Mouse (Mus musculus) megakaryocyte, embryonic 14.5 days (primary cell): ENCODE measurements at regions not wholly inside any gene's neighbourhood (a gene's known extent, or its start where the extent isn't known, plus 50 kb on each side); places are given as distances from the start of the nearest gene placed in this dataset.

Source experiments
- H3K27me3 ChIP-seq: replicated peaks from 2 replicates; pipeline ENCODE3; 2012; ENCODE audit warnings: inconsistent platforms
- H3K36me3 ChIP-seq: replicated peaks from 2 replicates; pipeline ENCODE3; 2012; ENCODE audit warnings: low read length, inconsistent platforms, mixed read lengths
- H3K4me1 ChIP-seq: 2 replicates; pipeline ENCODE4 v1.6.1; 2012; ENCODE audit warnings: inconsistent platforms
- H3K4me3 ChIP-seq: replicated peaks from 2 replicates; pipeline ENCODE3; 2012; ENCODE audit warnings: moderate library complexity, mild to moderate bottlenecking, inconsistent platforms
- H3K9me3 ChIP-seq: 2 replicates; pipeline ENCODE4 v1.6.1; 2012; ENCODE audit warnings: inconsistent platforms
- FLI1 ChIP-seq: IDR thresholded peaks from 2 replicates; pipeline ENCODE4 v1.6.1; 2012; ENCODE audit warnings: low read length, inconsistent platforms, mixed read lengths
- GATA1 ChIP-seq: IDR thresholded peaks from 3 replicates; pipeline ENCODE4 v1.6.1; 2012; ENCODE audit warnings: mixed read lengths, low read length, inconsistent platforms, borderline replicate concordance

GRCm38 (mm10) chr3:34403586-34403985, 246.6 kb upstream of the Sox2 start:
- H3K9me3 ChIP-seq, result peaks cover 21% of the 10 kb centered on the region
- H3K4me1 ChIP-seq, result no peaks in the 10 kb centered on the region
- no peaks in the 10 kb centered on the region for H3K27me3 ChIP-seq
- no peak overlapping the region for H3K4me3 ChIP-seq
- TF ChIP-seq GATA1, result no peak
- no peak for TF ChIP-seq FLI1
- H3K36me3 ChIP-seq, result no peaks in the 10 kb centered on the region

- peaks cover 52% of the 10 kb centered on the region for H3K9me3 ChIP-seq
- TF ChIP-seq GATA1 (no peak), FLI1 (no peak)
- no peaks in the 10 kb centered on the region for H3K27me3 ChIP-seq
- no peaks in the 10 kb centered on the region for H3K4me1 ChIP-seq
- no peak overlapping the region for H3K4me3 ChIP-seq
- H3K36me3 ChIP-seq, result no peaks in the 10 kb centered on the region
Observed at GRCm38 (mm10) chr3:34391275-34391674, 258.9 kb upstream of the Sox2 start.

GRCm38 (mm10) chr3:34384965-34385505, 265.2 kb upstream of the Sox2 start:
- Histone ChIP-seq H3K36me3 (no peaks in the 10 kb centered on the region), H3K4me3 (no peak overlapping the region), H3K27me3 (no peaks in the 10 kb centered on the region), H3K4me1 (no peaks in the 10 kb centered on the region), H3K9me3 (peaks cover 9% of the 10 kb centered on the region; the same call in 1 of the 2 replicates)
- no peak for TF ChIP-seq FLI1
- no peak for TF ChIP-seq GATA1

- TF ChIP-seq GATA1, result no peak
Observed at GRCm38 (mm10) chr3:34377913-34378312, 272.3 kb upstream of the Sox2 start.

GRCm38 (mm10) chr3:34377329-34377728, 272.9 kb upstream of the Sox2 start:
- no peak for TF ChIP-seq FLI1
- TF ChIP-seq GATA1, result no peak
- H3K9me3 ChIP-seq, result peaks cover 13% of the 10 kb centered on the region
- no peaks in the 10 kb centered on the region for H3K4me1 ChIP-seq
- H3K27me3 ChIP-seq, result no peaks in the 10 kb centered on the region
- H3K36me3 ChIP-seq, result no peaks in the 10 kb centered on the region
- no peak overlapping the region for H3K4me3 ChIP-seq

More at GRCm38 (mm10) chr3:34377913-34378312, 272.3 kb upstream of the Sox2 start:
- no peaks in the 10 kb centered on the region for H3K27me3 ChIP-seq
- H3K36me3 ChIP-seq, result no peaks in the 10 kb centered on the region
- no peaks in the 10 kb centered on the region for H3K4me1 ChIP-seq
- no peak overlapping the region for H3K4me3 ChIP-seq
- peaks cover 14% of the 10 kb centered on the region for H3K9me3 ChIP-seq

- Histone ChIP-seq H3K4me1 (no peaks in the 10 kb centered on the region), H3K36me3 (no peaks in the 10 kb centered on the region), H3K9me3 (peaks cover 11% of the 10 kb centered on the region), H3K4me3 (no peak overlapping the region), H3K27me3 (no peaks in the 10 kb centered on the region)
- TF ChIP-seq FLI1, result no peak
- TF ChIP-seq GATA1, result no peak
Observed at GRCm38 (mm10) chr3:34371418-34371817, 278.8 kb upstream of the Sox2 start.

- no peaks in the 10 kb centered on the region for H3K27me3 ChIP-seq
- no peak for TF ChIP-seq FLI1
- TF ChIP-seq GATA1, result no peak
- H3K36me3 ChIP-seq, result no peaks in the 10 kb centered on the region
- peaks cover 2% of the 10 kb centered on the region; the same call in 1 of the 2 replicates for H3K9me3 ChIP-seq
- no peak overlapping the region for H3K4me3 ChIP-seq
- H3K4me1 ChIP-seq, result no peaks in the 10 kb centered on the region
Observed at GRCm38 (mm10) chr3:34338100-34338499, 257.0 kb upstream of the Dnajc19 start.

- H3K27me3 ChIP-seq, result no peaks in the 10 kb centered on the region
- no peaks in the 10 kb centered on the region for H3K4me1 ChIP-seq
- no peaks in the 10 kb centered on the region for H3K36me3 ChIP-seq
- H3K4me3 ChIP-seq, result no peak overlapping the region
- peaks cover 6% of the 10 kb centered on the region; the same call in 1 of the 2 replicates for H3K9me3 ChIP-seq
- TF ChIP-seq GATA1 (no peak), FLI1 (no peak)
Observed at GRCm38 (mm10) chr3:34333555-34333954, 252.4 kb upstream of the Dnajc19 start.

GRCm38 (mm10) chr3:34331889-34332276, 250.8 kb upstream of the Dnajc19 start:
- H3K4me3 ChIP-seq, result no peak overlapping the region
- TF ChIP-seq GATA1 (no peak), FLI1 (no peak)
- no peaks in the 10 kb centered on the region for H3K27me3 ChIP-seq
- no peaks in the 10 kb centered on the region for H3K36me3 ChIP-seq
- 0 out of 2 replicates have a peak, but pooled peaks cover 6% of the 10 kb centered on the region for H3K9me3 ChIP-seq
- no peaks in the 10 kb centered on the region for H3K4me1 ChIP-seq

- Histone ChIP-seq H3K27me3 (no peaks in the 10 kb centered on the region), H3K4me1 (no peaks in the 10 kb centered on the region), H3K4me3 (no peak overlapping the region), H3K9me3 (0 out of 2 replicates have a peak, but pooled peaks cover 3% of the 10 kb centered on the region), H3K36me3 (no peaks in the 10 kb centered on the region)
- TF ChIP-seq FLI1 (no peak), GATA1 (no peak)
Observed at GRCm38 (mm10) chr3:34330970-34331888, 250.1 kb upstream of the Dnajc19 start.
